Mouse (Mus musculus) embryonic fibroblast, embryonic 13.5 days (primary cell): ENCODE data around the gene Rabgap1l.

Source experiments
- CTCF ChIP-seq: IDR thresholded peaks from 2 replicates; pipeline ENCODE4 v1.5.1; 2011; ENCODE audit warnings: mild to moderate bottlenecking, control low read depth, low read length, moderate library complexity, borderline replicate concordance; ENCODE audit not compliant: insufficient read depth
- POLR2A ChIP-seq: IDR thresholded peaks from 2 replicates; pipeline ENCODE4 v1.6.1; 2011; ENCODE audit warnings: low read depth, mild to moderate bottlenecking, control low read depth, low read length, moderate library complexity

DNA sequence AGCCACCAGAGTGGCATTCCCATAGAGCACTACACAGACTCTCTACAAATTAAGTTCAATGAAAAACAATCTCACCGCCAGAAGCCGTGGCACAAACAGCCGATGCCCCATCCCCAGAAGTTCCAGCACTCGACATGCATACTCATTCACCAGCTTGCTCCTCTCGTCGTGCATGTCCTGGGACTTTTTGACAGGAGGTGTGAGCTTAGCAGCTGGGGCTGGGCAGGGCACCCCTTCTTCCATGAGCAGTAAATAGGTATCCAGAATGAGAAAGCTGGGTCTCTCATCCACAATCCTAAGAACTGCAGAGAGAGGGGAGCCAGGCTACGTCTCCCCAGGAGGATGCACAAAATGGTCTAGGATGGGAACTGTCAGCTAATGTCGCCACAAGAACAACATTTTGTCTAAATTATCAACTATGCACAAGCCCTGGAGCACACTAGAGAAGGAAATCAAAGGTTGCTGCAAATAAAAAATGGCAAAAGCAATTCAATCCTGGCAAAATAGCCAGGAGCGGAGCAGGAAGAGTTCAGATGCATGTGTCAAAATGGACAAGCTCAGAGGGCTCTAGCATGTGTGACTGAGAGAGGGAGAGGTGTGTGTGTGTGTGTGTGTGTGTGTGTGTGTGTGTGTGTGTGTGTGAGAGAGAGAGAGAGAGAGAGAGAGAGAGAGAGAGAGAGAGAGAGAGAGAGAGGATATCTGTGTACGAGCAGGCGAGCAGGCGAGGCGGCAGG lies 441.7 kb downstream of the Rabgap1l start:
- TF ChIP-seq CTCF, result no peak
- TF ChIP-seq POLR2A, result no peak
